Mouse (Mus musculus): Measurements from ENCODE around the gene BC005537. TPM values are rescaled to one million over a fixed set of nuclear protein-coding genes. Genes with fewer than 3 reads are reported as not detected.

Gene BC005537
- total RNA-seq, 2 experiments from 2014 or later, result 136 to 142 TPM

- no peak for DNase-seq (ENCODE audit: low spot score in 2 of 2)
These were observed 40.2 kb downstream of the BC005537 start for GRCm38 (mm10) chr13:24841702-24842101.

GRCm38 (mm10) chr13:24844983-24845955 lies 43.8 kb downstream of the BC005537 start, which contains the start of gene D130043K22Rik:
TSS of gene D130043K22Rik (plus strand) at chr13:24845135.
- peak; percentile 75 to 80 for DNase-seq (ENCODE audit: low spot score in 2 of 2)

- no peak for DNase-seq (ENCODE audit: low spot score in 2 of 2)
These were observed 47.9 kb downstream of the BC005537 start for GRCm38 (mm10) chr13:24849318-24849717.

GRCm38 (mm10) chr13:24851989-24852388 lies 50.5 kb downstream of the BC005537 start:
- no peak for DNase-seq (ENCODE audit: low spot score in 2 of 2)

GRCm38 (mm10) chr13:24852570-24852969 lies 51.1 kb downstream of the BC005537 start:
- DNase-seq (ENCODE audit: low spot score in 2 of 2), result no peak

GRCm38 (mm10) chr13:24859115-24859514 lies 57.7 kb downstream of the BC005537 start:
- no peak for DNase-seq (ENCODE audit: low spot score in 2 of 2)

- DNase-seq (ENCODE audit: low spot score in 2 of 2), result no peak
These were observed 59.6 kb downstream of the BC005537 start for GRCm38 (mm10) chr13:24861084-24861483.

- no peak for DNase-seq (ENCODE audit: low spot score in 2 of 2)
These were observed 60.6 kb downstream of the BC005537 start for GRCm38 (mm10) chr13:24862021-24862420.

- peak in 1 of 2 experiments; percentile 70 for DNase-seq (ENCODE audit: low spot score in 2 of 2)
These were observed 61.1 kb downstream of the BC005537 start for GRCm38 (mm10) chr13:24862520-24862919.

Other genes starting within 250 kb of the BC005537 start
- 10 to 100 TPM; 73.1 to 82.3 TPM for gene Ripor2, start 219.5 kb upstream of the BC005537 start, total RNA-seq (2021)
- not detected for gene Armh2, start 60.4 kb upstream of the BC005537 start, total RNA-seq (2021)
- gene Gmnn, start 39.7 kb upstream of the BC005537 start, total RNA-seq (2021), result 1 to 10 TPM; 2.2 to 3.0 TPM
- gene Acot13, start 29.9 kb downstream of the BC005537 start, total RNA-seq (2021), result 100 to 1,000 TPM; 119 to 124 TPM
- 10 to 100 TPM; 19.5 to 20.1 TPM for gene Tdp2, start 30.0 kb downstream of the BC005537 start, total RNA-seq (2021)
- gene D130043K22Rik, start 43.5 kb downstream of the BC005537 start, total RNA-seq (2021), result 10 to 100 TPM; 24.6 to 26.1 TPM
- 10 to 100 TPM; 62.0 to 68.8 TPM for gene Aldh5a1, start 136.0 kb downstream of the BC005537 start, total RNA-seq (2021)
- gene Gpld1, start 141.5 kb downstream of the BC005537 start, total RNA-seq (2021), result 10 to 100 TPM; 22.1 to 24.3 TPM
- 10 to 100 TPM; 55.0 to 61.9 TPM for gene Mrs2, start 218.7 kb downstream of the BC005537 start, total RNA-seq (2021)

All from layer of hippocampus, adult 18-20 months (tissue).